Comparison of ENCODE assay signal across 8 mouse cellular contexts in the genomic region with DNA sequence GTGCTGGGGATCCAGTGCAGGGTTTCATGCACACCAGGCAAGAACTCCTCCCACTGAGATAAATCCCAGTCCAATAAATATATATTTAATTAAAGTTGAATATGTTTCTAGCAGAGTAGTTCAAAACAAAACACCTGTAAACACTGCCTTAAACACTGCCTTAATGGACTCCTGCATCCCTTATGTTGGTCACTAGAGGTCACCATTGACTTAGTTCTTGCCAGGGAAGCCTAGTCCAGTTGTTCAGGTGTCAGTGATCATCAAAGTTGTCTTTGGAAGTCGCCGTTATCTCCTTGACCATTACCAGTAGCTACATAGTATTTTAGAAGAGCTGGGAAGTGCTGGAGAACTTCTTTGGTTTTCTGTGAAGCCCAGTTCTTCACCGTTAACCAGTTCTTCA. TPM values are rescaled to one million over a fixed set of nuclear protein-coding genes. Genes with fewer than 3 reads are reported as not detected.
DNase-seq lines count a peak whose midpoint lies in the region; ATAC-seq and TF ChIP-seq lines count a peak whose summit lies in the region.

No protein-coding gene starts in this region.

- no peak for TF ChIP-seq EP300 in liver, embryonic 14.5 days (IDR thresholded peaks at IDR 0.05; ENCODE audit: low read depth)
- no peak for TF ChIP-seq EP300 in stomach, postnatal 0 days (optimal IDR thresholded peaks at IDR 0.05)

- no peak overlapping the region for H3K4me3 ChIP-seq in heart, embryonic 12.5 days
- H3K4me3 ChIP-seq in G1E (ENCODE audit: low read depth, low read length) = no peak overlapping the region
- no peak overlapping the region for H3K4me3 ChIP-seq in liver, embryonic 14.5 days (ENCODE audit: insufficient read depth in 1 of 2, low read depth in 2 of 2, low read length in 2 of 2)
- no peak overlapping the region for H3K4me3 ChIP-seq in stomach, postnatal 0 days (ENCODE audit: low read depth, low read length)
- no peak overlapping the region for H3K4me3 ChIP-seq in forebrain, embryonic 15.5 days

- WGBS in heart, embryonic 12.5 days = 28% methylated on average over 3 of the region's 3 CpGs
- WGBS in liver, embryonic 14.5 days (ENCODE audit: insufficient replicate concordance) = 19% methylated on average over 3 of the region's 3 CpGs
- 16% methylated on average over 3 of the region's 3 CpGs for WGBS in stomach, postnatal 0 days
- WGBS in forebrain, embryonic 15.5 days = 21% methylated on average over 3 of the region's 3 CpGs

- no peak for ATAC-seq in heart, embryonic 12.5 days (ENCODE audit: insufficient number of reproducible peaks, low FRiP score)
- ATAC-seq in G1E (ENCODE audit: extremely low read depth, insufficient number of reproducible peaks, low FRiP score, poor library complexity, severe bottlenecking) = no peak
- ATAC-seq in erythroid progenitor cell, adult 5-6 weeks (replicated peaks; ENCODE audit: low FRiP score, poor library complexity, severe bottlenecking) = peak; percentile 90
- ATAC-seq in liver, embryonic 14.5 days (ENCODE audit: insufficient read depth) = peak; percentile 56; the same call in 1 of the 2 replicates
- ATAC-seq in stomach, postnatal 0 days (ENCODE audit: low FRiP score, low TSS enrichment) = peak; percentile 53; the same call in 1 of the 2 replicates
- ATAC-seq in forebrain, embryonic 15.5 days (replicated peaks) = no peak

- no peak overlapping the region for H3K9ac ChIP-seq in heart, embryonic 12.5 days
- H3K9ac ChIP-seq in liver, embryonic 14.5 days (replicated peaks) = no peak overlapping the region
- no peak overlapping the region for H3K9ac ChIP-seq in stomach, postnatal 0 days (ENCODE audit: low read length)
- H3K9ac ChIP-seq in forebrain, embryonic 15.5 days (replicated peaks) = no peak overlapping the region

- no peak overlapping the region for H3K4me2 ChIP-seq in heart, embryonic 12.5 days
- no peak overlapping the region for H3K4me2 ChIP-seq in liver, embryonic 14.5 days (ENCODE audit: low read depth)
- H3K4me2 ChIP-seq in stomach, postnatal 0 days (replicated peaks; ENCODE audit: low read depth) = no peak overlapping the region
- H3K4me2 ChIP-seq in forebrain, embryonic 15.5 days (replicated peaks) = no peak overlapping the region

- H3K27me3 ChIP-seq in heart, embryonic 12.5 days (replicated peaks) = no peaks in the 10 kb centered on the region
- H3K27me3 ChIP-seq in G1E (ENCODE audit: insufficient read depth, low read length) = peaks cover 22% of the 10 kb centered on the region
- no peaks in the 10 kb centered on the region for H3K27me3 ChIP-seq in liver, embryonic 14.5 days (ENCODE audit: control insufficient read depth, insufficient read depth, low read length)
- no peaks in the 10 kb centered on the region for H3K27me3 ChIP-seq in stomach, postnatal 0 days (ENCODE audit: control insufficient read depth, insufficient read depth, low read length)
- no peaks in the 10 kb centered on the region for H3K27me3 ChIP-seq in forebrain, embryonic 15.5 days

- TF ChIP-seq CTCF in G1E (IDR thresholded peaks at IDR 0.05; ENCODE audit: low read depth, low read length) = peak; percentile 43; the same call in 1 of the 2 replicates
- TF ChIP-seq CTCF in liver, embryonic 14.5 days (IDR thresholded peaks at IDR 0.05; ENCODE audit: low read depth) = peak; percentile 88
- TF ChIP-seq CTCF in stomach, postnatal 0 days (IDR thresholded peaks at IDR 0.05; ENCODE audit: low read depth) = peak; percentile 92

- peak; percentile 54 to 73 for DNase-seq in heart, postnatal 10 days
- DNase-seq in G1E (ENCODE audit: low spot score) = no peak
- no peak for DNase-seq in liver, embryonic 14.5 days (ENCODE audit: low read depth in 3 of 3, low spot score in 3 of 3)
- DNase-seq in stomach, postnatal 0 days (ENCODE audit: low spot score) = no peak
- DNase-seq in ovary, postnatal 10 days (ENCODE audit: low spot score) = no peak

- H3K36me3 ChIP-seq in heart, embryonic 12.5 days = no peaks in the 10 kb centered on the region
- H3K36me3 ChIP-seq in G1E (replicated peaks) = no peaks in the 10 kb centered on the region
- H3K36me3 ChIP-seq in liver, embryonic 14.5 days (replicated peaks; ENCODE audit: control insufficient read depth, insufficient read depth, low read depth) = no peaks in the 10 kb centered on the region
- H3K36me3 ChIP-seq in stomach, postnatal 0 days (ENCODE audit: control insufficient read depth, insufficient read depth, low read length) = no peaks in the 10 kb centered on the region
- no peaks in the 10 kb centered on the region for H3K36me3 ChIP-seq in forebrain, embryonic 15.5 days

- H3K4me1 ChIP-seq in heart, embryonic 12.5 days (replicated peaks) = no peaks in the 10 kb centered on the region
- H3K4me1 ChIP-seq in G1E (ENCODE audit: insufficient read depth, low read depth, low read length) = peaks cover 24% of the 10 kb centered on the region
- H3K4me1 ChIP-seq in liver, embryonic 14.5 days (replicated peaks; ENCODE audit: control insufficient read depth in 2 of 2, insufficient read depth in 2 of 2, low read length in 1 of 2) = peaks cover 0 to 2% of the 10 kb centered on the region in 2 experiments; a peak in 1 of 4 replicates
- H3K4me1 ChIP-seq in stomach, postnatal 0 days (replicated peaks; ENCODE audit: control insufficient read depth, insufficient read depth) = no peaks in the 10 kb centered on the region
- no peaks in the 10 kb centered on the region for H3K4me1 ChIP-seq in forebrain, embryonic 15.5 days

- H3K9me3 ChIP-seq in heart, embryonic 12.5 days (replicated peaks) = no peaks in the 10 kb centered on the region; the same call in 1 of the 2 replicates
- H3K9me3 ChIP-seq in G1E (replicated peaks) = peaks cover 5% of the 10 kb centered on the region
- H3K9me3 ChIP-seq in liver, embryonic 14.5 days (ENCODE audit: control insufficient read depth, low read length) = no peaks in the 10 kb centered on the region
- H3K9me3 ChIP-seq in stomach, postnatal 0 days (ENCODE audit: control insufficient read depth, low read length) = no peaks in the 10 kb centered on the region
- H3K9me3 ChIP-seq in forebrain, embryonic 15.5 days = no peaks in the 10 kb centered on the region

- no peak overlapping the region for H3K27ac ChIP-seq in heart, embryonic 12.5 days (ENCODE audit: poor library complexity, severe bottlenecking)
- no peak overlapping the region for H3K27ac ChIP-seq in liver, embryonic 14.5 days
- H3K27ac ChIP-seq in stomach, postnatal 0 days (replicated peaks) = no peak overlapping the region
- H3K27ac ChIP-seq in forebrain, embryonic 15.5 days (replicated peaks) = no peak overlapping the region

- intact Hi-C loops in heart, postnatal 10 days (cut with DNase I) = loop anchor here (1.0 to 2.0 kb wide), 3 partner anchors 22 to 198 kb away; no protein-coding TSS in a partner anchor

RNA-seq across cellular contexts. Expression of gene Best1, which starts 1.1 kb away (rescaled TPM):
- total RNA-seq in heart, postnatal 10 days (2021) = under 1 TPM; 0.20 to 0.36 TPM
- 0.32 and 0.34 TPM in 2 replicates for polyA plus RNA-seq in heart, embryonic 12.5 days (2016; fragmentation: Nextera tagmentation; extraction: Ambion mirVana)
- total RNA-seq in G1E (2014; fragmentation: Nextera tagmentation) (not detected in 2 replicates), G1E (2017) (0.22 TPM in 1 of 2 replicates, not detected in the other)
- polyA plus RNA-seq in G1E (2012) = 0.03 TPM in 1 of 2 replicates, not detected in the other
- total RNA-seq in erythroid progenitor cell, adult 5-6 weeks (2015; ENCODE audit: low replicate concordance) = not detected in 2 replicates
- not detected in 2 replicates for total RNA-seq in erythroid progenitor cell, adult 5-6 weeks (2017; ENCODE audit: low replicate concordance)
- polyA plus RNA-seq in liver, embryonic 14.5 days (2012; rRNA removed) = 0.08 TPM in 1 of 2 replicates, not detected in the other
- 0.09 and 0.10 TPM in 2 replicates for polyA plus RNA-seq in liver, embryonic 14.5 days (2014; fragmentation: Nextera tagmentation; extraction: Ambion mirVana)
- 0.36 and 0.58 TPM in 2 replicates for polyA plus RNA-seq in stomach, postnatal 0 days (2015; fragmentation: Nextera tagmentation; extraction: Ambion mirVana)
- polyA plus RNA-seq in forebrain, embryonic 15.5 days (2015; fragmentation: Nextera tagmentation; extraction: Ambion mirVana) = 1.2 and 1.3 TPM in 2 replicates

RNA-seq across cellular contexts. Expression of gene Rab3il1, which starts 1.1 kb away (rescaled TPM):
- 10 to 100 TPM; 10.4 to 12.1 TPM for total RNA-seq in heart, postnatal 10 days (2021)
- 38.0 and 39.7 TPM in 2 replicates for polyA plus RNA-seq in heart, embryonic 12.5 days (2016; fragmentation: Nextera tagmentation; extraction: Ambion mirVana)
- total RNA-seq in G1E (2014; fragmentation: Nextera tagmentation) (4.7 and 25.4 TPM in 2 replicates), G1E (2017) (2.7 and 3.1 TPM in 2 replicates)
- polyA plus RNA-seq in G1E (2012) = 4.0 and 4.2 TPM in 2 replicates
- 252 and 262 TPM in 2 replicates for total RNA-seq in erythroid progenitor cell, adult 5-6 weeks (2015; ENCODE audit: low replicate concordance)
- 345 and 413 TPM in 2 replicates for total RNA-seq in erythroid progenitor cell, adult 5-6 weeks (2017; ENCODE audit: low replicate concordance)
- polyA plus RNA-seq in liver, embryonic 14.5 days (2012; rRNA removed) = 116 and 122 TPM in 2 replicates
- 240 and 255 TPM in 2 replicates for polyA plus RNA-seq in liver, embryonic 14.5 days (2014; fragmentation: Nextera tagmentation; extraction: Ambion mirVana)
- polyA plus RNA-seq in stomach, postnatal 0 days (2015; fragmentation: Nextera tagmentation; extraction: Ambion mirVana) = 14.7 and 14.8 TPM in 2 replicates
- polyA plus RNA-seq in forebrain, embryonic 15.5 days (2015; fragmentation: Nextera tagmentation; extraction: Ambion mirVana) = 17.3 and 17.9 TPM in 2 replicates

RNA-seq across cellular contexts. Expression of gene Fth1, which starts 19.9 kb away (rescaled TPM):
- 1,000 to 10,000 TPM; 1,753 to 1,826 TPM for total RNA-seq in heart, postnatal 10 days (2021)
- 2,254 and 2,412 TPM in 2 replicates for polyA plus RNA-seq in heart, embryonic 12.5 days (2016; fragmentation: Nextera tagmentation; extraction: Ambion mirVana)
- 2,660 and 2,681 TPM in 2 replicates for total RNA-seq in G1E (2014; fragmentation: Nextera tagmentation)
- total RNA-seq in G1E (2017) = 936 and 1,016 TPM in 2 replicates
- 28,412 and 34,236 TPM in 2 replicates for polyA plus RNA-seq in G1E (2012)
- 2,541 and 2,855 TPM in 2 replicates for total RNA-seq in erythroid progenitor cell, adult 5-6 weeks (2015; ENCODE audit: low replicate concordance)
- 1,910 and 2,502 TPM in 2 replicates for total RNA-seq in erythroid progenitor cell, adult 5-6 weeks (2017; ENCODE audit: low replicate concordance)
- 1,645 and 1,653 TPM in 2 replicates for polyA plus RNA-seq in liver, embryonic 14.5 days (2012; rRNA removed)
- 3,787 and 3,976 TPM in 2 replicates for polyA plus RNA-seq in liver, embryonic 14.5 days (2014; fragmentation: Nextera tagmentation; extraction: Ambion mirVana)
- polyA plus RNA-seq in stomach, postnatal 0 days (2015; fragmentation: Nextera tagmentation; extraction: Ambion mirVana) = 2,976 and 2,992 TPM in 2 replicates
- polyA plus RNA-seq in forebrain, embryonic 15.5 days (2015; fragmentation: Nextera tagmentation; extraction: Ambion mirVana) = 1,475 and 1,516 TPM in 2 replicates

RNA-seq across cellular contexts. Expression of gene Fads3, which starts 41.0 kb away (rescaled TPM):
- total RNA-seq in heart, postnatal 10 days (2021) = 10 to 100 TPM; 39.7 to 45.5 TPM
- 40.7 and 45.2 TPM in 2 replicates for polyA plus RNA-seq in heart, embryonic 12.5 days (2016; fragmentation: Nextera tagmentation; extraction: Ambion mirVana)
- 32.8 and 41.8 TPM in 2 replicates for total RNA-seq in G1E (2014; fragmentation: Nextera tagmentation)
- total RNA-seq in G1E (2017) = 17.0 and 20.1 TPM in 2 replicates
- polyA plus RNA-seq in G1E (2012) = 46.6 and 48.8 TPM in 2 replicates
- 15.5 and 16.3 TPM in 2 replicates for total RNA-seq in erythroid progenitor cell, adult 5-6 weeks (2015; ENCODE audit: low replicate concordance)
- 9.4 and 12.6 TPM in 2 replicates for total RNA-seq in erythroid progenitor cell, adult 5-6 weeks (2017; ENCODE audit: low replicate concordance)
- 8.2 and 8.3 TPM in 2 replicates for polyA plus RNA-seq in liver, embryonic 14.5 days (2012; rRNA removed)
- polyA plus RNA-seq in liver, embryonic 14.5 days (2014; fragmentation: Nextera tagmentation; extraction: Ambion mirVana) = 4.4 and 5.1 TPM in 2 replicates
- 27.5 and 31.2 TPM in 2 replicates for polyA plus RNA-seq in stomach, postnatal 0 days (2015; fragmentation: Nextera tagmentation; extraction: Ambion mirVana)
- 14.0 and 15.3 TPM in 2 replicates for polyA plus RNA-seq in forebrain, embryonic 15.5 days (2015; fragmentation: Nextera tagmentation; extraction: Ambion mirVana)

Comparison
In these comparisons a context has a peak if more than half of its experiments do, and no peak if none do; other contexts are left out.
1. DNase-seq: peak in heart, postnatal 10 days (2 of 2); none in G1E (single experiment), liver, embryonic 14.5 days (0 of 3), stomach, postnatal 0 days (single experiment) and ovary, postnatal 10 days (single experiment).
2. ATAC-seq: peak in erythroid progenitor cell, adult 5-6 weeks (single experiment), liver, embryonic 14.5 days (single experiment) and stomach, postnatal 0 days (single experiment); none in heart, embryonic 12.5 days (single experiment), G1E (single experiment) and forebrain, embryonic 15.5 days (single experiment).
3. Peak in every context shown above with its lines, with median percentiles within 50 percentile points of each other: CTCF ChIP-seq.